Mouse (Mus musculus) neural tube, embryonic 13.5 days (tissue): ENCODE measurements around the gene Sox5. TPM values are rescaled to one million over a fixed set of nuclear protein-coding genes. Genes with fewer than 3 reads are reported as not detected.

Experiments
- ATAC-seq: fragments of 200-750 bp; cut with Nextera tagmentation; 2 replicates; pipeline ENCODE4 v1.8.0; 2017; ENCODE audit warnings: low read depth, mild to moderate bottlenecking, moderate TSS enrichment, moderate library complexity
- H3K27ac ChIP-seq: fragments of 300-500 bp; sonication (generic); replicated peaks from 2 replicates; pipeline ENCODE4 v1.5.1; 2015; ENCODE audit warnings: moderate library complexity, mild to moderate bottlenecking, inconsistent platforms
- H3K27me3 ChIP-seq: fragments of 300-500 bp; sonication (generic); 2 replicates; pipeline ENCODE4 v1.6.1; 2015; ENCODE audit warnings: mild to moderate bottlenecking, inconsistent platforms
- H3K36me3 ChIP-seq: fragments of 300-500 bp; sonication (generic); 2 replicates; pipeline ENCODE4 v1.6.1; 2015; ENCODE audit warnings: mild to moderate bottlenecking, inconsistent platforms
- H3K4me1 ChIP-seq: fragments of 300-500 bp; sonication (generic); replicated peaks from 2 replicates; pipeline ENCODE4 v1.6.1; 2015; ENCODE audit warnings: inconsistent platforms
- H3K4me2 ChIP-seq: fragments of 300-500 bp; sonication (generic); 2 replicates; pipeline ENCODE4 v1.6.1; 2015; ENCODE audit warnings: inconsistent platforms, mild to moderate bottlenecking, moderate library complexity
- H3K4me3 ChIP-seq: fragments of 300-500 bp; sonication (generic); 2 replicates; pipeline ENCODE4 v1.5.1; 2015; ENCODE audit warnings: mild to moderate bottlenecking, inconsistent platforms
- H3K9ac ChIP-seq: fragments of 300-500 bp; sonication (generic); 2 replicates; pipeline ENCODE4 v1.6.1; 2015; ENCODE audit warnings: moderate library complexity, mild to moderate bottlenecking, inconsistent platforms
- H3K9me3 ChIP-seq: fragments of 300-500 bp; sonication (generic); 2 replicates; pipeline ENCODE4 v1.6.1; 2016; ENCODE audit warnings: inconsistent platforms
- WGBS: fragments of 180-500 bp; shearing (Covaris S2); methylation state at CpG from one replicate; pipeline ENCODE4 v1.1.7; 2015; 5-methylcytosine and 5-hydroxymethylcytosine counted together
- polyA plus RNA-seq: library from polyadenylated mRNA; unstranded; fragments of >200 nt; fragmentation: Nextera tagmentation; extraction: Ambion mirVana; gene quantifications from 2 replicates; pipeline ENCODE4 v1.2.1, GENCODE M21; 2015

The Sox5 gene
- polyA plus RNA-seq, 1 experiment from 2014 or later, result 24.8 TPM

- Histone ChIP-seq H3K4me1 (peaks cover 8% of the 10 kb centered on the region), H3K27ac (no peak overlapping the region), H3K36me3 (no peaks in the 10 kb centered on the region), H3K9ac (no peak overlapping the region), H3K4me2 (no peak overlapping the region), H3K27me3 (no peaks in the 10 kb centered on the region), H3K9me3 (no peaks in the 10 kb centered on the region), H3K4me3 (no peak overlapping the region)
- WGBS, result 73% methylated on average over 12 of the region's 12 CpGs
- no peak for ATAC-seq
Measured at GRCm38 (mm10) chr6:144761902-144762301, 19.9 kb downstream of the Sox5 start.

DNA sequence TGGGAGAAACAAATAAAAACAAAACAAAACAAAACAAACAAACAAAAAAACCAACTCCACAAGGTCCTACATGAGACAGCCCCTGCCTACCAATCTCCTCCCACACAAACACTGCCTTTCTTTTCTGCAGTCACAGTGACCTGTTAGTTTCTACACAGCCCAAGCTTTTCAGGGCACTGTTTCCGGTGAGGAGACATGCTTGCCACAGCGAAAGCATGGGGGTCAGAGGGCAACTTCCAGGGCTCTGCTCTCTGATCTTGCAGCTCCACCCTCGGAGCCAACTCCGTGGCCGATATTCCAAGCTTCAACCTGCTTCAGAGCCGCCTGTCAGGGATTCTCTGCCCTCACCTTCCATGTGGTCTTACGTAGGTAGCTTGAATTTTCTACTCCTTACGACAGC lies 22.6 kb downstream of the Sox5 start:
- no peak overlapping the region for H3K27ac ChIP-seq
- peaks cover 13% of the 10 kb centered on the region for H3K4me1 ChIP-seq
- no peaks in the 10 kb centered on the region for H3K36me3 ChIP-seq
- H3K9ac ChIP-seq, result no peak overlapping the region
- no peaks in the 10 kb centered on the region for H3K9me3 ChIP-seq
- no peak overlapping the region for H3K4me3 ChIP-seq
- no peak overlapping the region for H3K4me2 ChIP-seq
- no peak for ATAC-seq
- WGBS, result 38% methylated on average over 8 of the region's 8 CpGs
- no peaks in the 10 kb centered on the region for H3K27me3 ChIP-seq

- Histone ChIP-seq H3K4me1 (peaks cover 13% of the 10 kb centered on the region), H3K9ac (no peak overlapping the region), H3K27ac (no peak overlapping the region), H3K27me3 (no peaks in the 10 kb centered on the region), H3K4me3 (no peak overlapping the region), H3K9me3 (no peaks in the 10 kb centered on the region), H3K4me2 (no peak overlapping the region), H3K36me3 (no peaks in the 10 kb centered on the region)
- 0 out of 2 replicates have a peak, but pooled peaks have one; percentile 40 for ATAC-seq
- WGBS, result 25% methylated on average over 14 of the region's 14 CpGs
Measured at GRCm38 (mm10) chr6:144757414-144757813, 24.4 kb downstream of the Sox5 start.

DNA sequence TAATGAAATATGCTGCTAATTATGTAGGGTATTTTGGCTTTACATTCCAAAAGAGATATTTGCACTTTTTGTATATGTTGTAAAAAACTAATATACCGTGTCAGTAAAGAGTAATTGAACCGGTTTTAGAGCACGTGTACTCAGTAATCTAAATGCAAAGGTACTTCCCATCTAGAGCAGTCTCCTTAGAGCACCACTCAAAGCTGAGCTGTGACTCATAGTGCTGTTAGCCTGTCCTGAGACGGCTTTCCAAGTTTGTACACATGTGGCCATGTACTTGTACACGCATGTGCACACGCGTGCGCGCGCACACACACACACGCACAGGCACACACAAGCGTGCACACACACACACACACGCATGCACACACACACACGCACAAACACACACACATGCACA lies 25.3 kb downstream of the Sox5 start:
- no peaks in the 10 kb centered on the region for H3K9me3 ChIP-seq
- WGBS, result 91% methylated on average over 14 of the region's 14 CpGs
- no peak overlapping the region for H3K4me3 ChIP-seq
- H3K36me3 ChIP-seq, result no peaks in the 10 kb centered on the region
- H3K4me2 ChIP-seq, result no peak overlapping the region
- H3K4me1 ChIP-seq, result peaks cover 13% of the 10 kb centered on the region
- no peak overlapping the region for H3K9ac ChIP-seq
- no peak overlapping the region for H3K27ac ChIP-seq
- H3K27me3 ChIP-seq, result no peaks in the 10 kb centered on the region
- ATAC-seq, result no peak

DNA sequence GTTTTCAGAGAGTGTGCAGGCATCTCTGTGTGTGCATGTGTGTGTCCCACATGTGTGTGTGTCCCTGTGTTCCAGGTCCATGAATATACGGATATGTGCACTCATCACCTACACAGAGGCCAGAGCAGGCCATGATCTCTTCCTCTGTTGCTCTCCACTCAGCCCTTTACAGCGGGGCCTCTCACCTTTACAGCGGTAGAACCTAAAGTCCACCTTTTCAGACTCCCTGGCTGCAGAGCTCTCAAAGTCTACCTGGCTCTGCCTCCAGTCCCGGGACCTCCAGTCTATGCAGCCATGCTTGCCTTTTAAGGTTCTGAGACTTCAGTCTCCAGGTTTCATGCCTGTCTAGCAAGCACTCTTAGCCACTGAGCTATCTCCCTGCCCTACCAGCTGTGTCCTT lies 26.5 kb downstream of the Sox5 start:
- no peak overlapping the region for H3K27ac ChIP-seq
- H3K4me1 ChIP-seq, result peaks cover 14% of the 10 kb centered on the region
- no peak overlapping the region for H3K9ac ChIP-seq
- H3K36me3 ChIP-seq, result no peaks in the 10 kb centered on the region
- H3K4me3 ChIP-seq, result no peak overlapping the region
- 89% methylated on average over 4 of the region's 4 CpGs for WGBS
- no peak for ATAC-seq
- no peaks in the 10 kb centered on the region for H3K27me3 ChIP-seq
- no peak overlapping the region for H3K4me2 ChIP-seq
- no peaks in the 10 kb centered on the region for H3K9me3 ChIP-seq

DNA sequence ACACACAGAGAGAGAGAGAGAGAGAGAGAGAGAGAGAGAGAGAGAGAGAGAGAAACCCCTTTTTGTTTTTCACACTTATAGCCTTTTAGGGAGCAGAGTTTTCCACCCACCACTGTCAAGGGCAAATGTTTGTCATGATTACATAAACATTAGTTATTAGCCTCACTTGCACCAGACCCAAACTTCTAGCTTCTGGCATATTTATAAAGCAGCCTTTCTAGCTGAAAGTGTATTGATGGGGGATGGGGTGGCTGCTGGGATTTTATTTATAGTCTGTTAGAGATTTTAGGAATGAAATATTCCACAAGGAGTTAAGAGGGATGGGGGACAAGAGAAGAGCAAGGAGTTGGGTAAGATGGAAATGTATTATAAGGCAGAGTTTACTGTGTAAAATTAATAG lies 27.4 kb downstream of the Sox5 start:
- Histone ChIP-seq H3K4me2 (no peak overlapping the region), H3K4me3 (no peak overlapping the region), H3K9ac (no peak overlapping the region), H3K36me3 (no peaks in the 10 kb centered on the region), H3K4me1 (peaks cover 17% of the 10 kb centered on the region), H3K27me3 (no peaks in the 10 kb centered on the region), H3K27ac (no peak overlapping the region), H3K9me3 (no peaks in the 10 kb centered on the region)
- no peak for ATAC-seq

DNA sequence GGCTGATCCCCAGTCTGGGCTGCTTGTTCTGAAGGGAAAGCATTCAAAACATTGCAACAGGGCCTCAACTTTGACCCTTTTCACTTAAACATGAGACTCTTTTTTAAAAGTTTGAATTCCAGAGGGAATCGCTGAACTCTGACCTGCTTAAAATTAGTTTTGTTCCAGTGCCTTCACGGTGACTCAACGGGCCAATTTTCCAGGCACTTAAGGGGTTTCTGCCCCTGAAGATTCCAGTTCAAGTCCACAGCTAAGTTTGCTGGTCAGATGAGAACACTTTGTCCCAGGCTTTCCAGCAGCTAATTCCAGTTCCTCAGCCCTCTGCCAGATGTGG lies 27.8 kb downstream of the Sox5 start:
- H3K36me3 ChIP-seq, result no peaks in the 10 kb centered on the region
- H3K27me3 ChIP-seq, result no peaks in the 10 kb centered on the region
- ATAC-seq, result no peak
- no peak overlapping the region for H3K27ac ChIP-seq
- WGBS, result 18% methylated on average over 3 of the region's 3 CpGs
- no peak overlapping the region for H3K9ac ChIP-seq
- H3K4me1 ChIP-seq, result peaks cover 17% of the 10 kb centered on the region
- no peak overlapping the region for H3K4me2 ChIP-seq
- no peaks in the 10 kb centered on the region for H3K9me3 ChIP-seq
- no peak overlapping the region for H3K4me3 ChIP-seq

GRCm38 (mm10) chr6:144753225-144753962 lies 28.4 kb downstream of the Sox5 start:
- H3K9me3 ChIP-seq, result no peaks in the 10 kb centered on the region
- H3K27me3 ChIP-seq, result no peaks in the 10 kb centered on the region
- 74% methylated on average over 13 of the region's 13 CpGs for WGBS
- H3K4me2 ChIP-seq, result no peak overlapping the region
- no peak for ATAC-seq
- no peak overlapping the region for H3K4me3 ChIP-seq
- H3K4me1 ChIP-seq, result peaks cover 18% of the 10 kb centered on the region
- no peak overlapping the region for H3K9ac ChIP-seq
- H3K27ac ChIP-seq, result no peak overlapping the region
- H3K36me3 ChIP-seq, result no peaks in the 10 kb centered on the region

- H3K27ac ChIP-seq, result no peak overlapping the region
- ATAC-seq, result no peak
- H3K36me3 ChIP-seq, result no peaks in the 10 kb centered on the region
- H3K27me3 ChIP-seq, result no peaks in the 10 kb centered on the region
- no peak overlapping the region for H3K4me3 ChIP-seq
- H3K9me3 ChIP-seq, result no peaks in the 10 kb centered on the region
- no peak overlapping the region for H3K9ac ChIP-seq
- peaks cover 11% of the 10 kb centered on the region for H3K4me1 ChIP-seq
- WGBS, result 87% methylated on average over 4 of the region's 4 CpGs
- H3K4me2 ChIP-seq, result no peak overlapping the region
Measured at GRCm38 (mm10) chr6:144751581-144751980, 30.2 kb downstream of the Sox5 start.

DNA sequence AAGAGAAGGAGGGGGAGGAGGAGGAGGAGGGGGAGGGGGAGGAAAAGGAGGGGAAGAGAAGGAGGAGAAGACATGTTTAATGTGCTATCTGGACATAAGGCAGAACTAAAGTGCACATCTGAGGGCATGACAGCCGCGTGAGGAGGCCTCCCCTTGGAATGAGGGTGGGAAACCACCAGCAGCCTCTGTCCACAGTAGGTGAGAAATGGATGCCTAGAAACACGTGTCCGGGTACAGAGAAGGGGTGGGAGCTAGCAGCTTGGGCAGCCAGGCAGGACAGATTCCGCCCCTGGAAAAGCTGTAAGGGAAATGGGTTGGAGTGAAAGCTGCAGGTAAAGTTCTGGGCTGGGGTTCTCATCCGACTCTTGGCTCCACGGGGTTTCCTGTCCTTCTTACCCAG lies 31.6 kb downstream of the Sox5 start:
- H3K9ac ChIP-seq, result no peak overlapping the region
- H3K9me3 ChIP-seq, result no peaks in the 10 kb centered on the region
- no peak for ATAC-seq
- H3K4me1 ChIP-seq, result peaks cover 7% of the 10 kb centered on the region
- no peaks in the 10 kb centered on the region for H3K36me3 ChIP-seq
- no peak overlapping the region for H3K27ac ChIP-seq
- no peak overlapping the region for H3K4me2 ChIP-seq
- 62% methylated on average over 7 of the region's 7 CpGs for WGBS
- no peak overlapping the region for H3K4me3 ChIP-seq
- H3K27me3 ChIP-seq, result no peaks in the 10 kb centered on the region

- H3K27me3 ChIP-seq, result no peaks in the 10 kb centered on the region
- H3K4me2 ChIP-seq, result no peak overlapping the region
- H3K36me3 ChIP-seq, result no peaks in the 10 kb centered on the region
- H3K4me1 ChIP-seq, result peaks cover 6% of the 10 kb centered on the region
- no peak overlapping the region for H3K4me3 ChIP-seq
- 94% methylated on average over 10 of the region's 10 CpGs for WGBS
- no peaks in the 10 kb centered on the region for H3K9me3 ChIP-seq
- H3K9ac ChIP-seq, result no peak overlapping the region
- H3K27ac ChIP-seq, result no peak overlapping the region
- no peak for ATAC-seq
Measured at GRCm38 (mm10) chr6:144746436-144746835, 35.3 kb downstream of the Sox5 start.

DNA sequence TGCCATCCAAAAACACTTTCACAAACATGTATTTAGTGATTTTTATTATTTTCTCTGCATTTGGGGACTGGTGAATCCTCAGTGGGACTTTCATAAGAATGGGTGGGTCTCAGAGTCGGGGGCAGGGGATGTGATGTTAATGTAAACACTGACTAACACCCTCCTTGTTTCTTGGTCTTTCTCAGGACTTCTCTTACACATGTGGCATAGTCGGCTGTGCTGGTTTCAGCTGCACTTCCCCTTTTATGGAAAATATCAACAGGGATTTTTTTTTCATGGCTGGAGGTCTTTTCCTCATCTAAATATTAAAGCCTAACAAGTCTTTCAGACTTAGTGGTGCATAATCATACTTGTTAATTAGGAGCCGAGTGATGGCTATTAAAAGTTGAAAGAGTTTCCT lies 39.2 kb downstream of the Sox5 start:
- H3K4me3 ChIP-seq, result no peak overlapping the region
- no peak overlapping the region for H3K27ac ChIP-seq
- ATAC-seq, result no peak
- no peaks in the 10 kb centered on the region for H3K36me3 ChIP-seq
- no peaks in the 10 kb centered on the region for H3K9me3 ChIP-seq
- H3K4me2 ChIP-seq, result no peak overlapping the region
- 66% methylated on average over 3 of the region's 3 CpGs for WGBS
- H3K9ac ChIP-seq, result no peak overlapping the region
- H3K27me3 ChIP-seq, result no peaks in the 10 kb centered on the region
- H3K4me1 ChIP-seq, result no peaks in the 10 kb centered on the region

DNA sequence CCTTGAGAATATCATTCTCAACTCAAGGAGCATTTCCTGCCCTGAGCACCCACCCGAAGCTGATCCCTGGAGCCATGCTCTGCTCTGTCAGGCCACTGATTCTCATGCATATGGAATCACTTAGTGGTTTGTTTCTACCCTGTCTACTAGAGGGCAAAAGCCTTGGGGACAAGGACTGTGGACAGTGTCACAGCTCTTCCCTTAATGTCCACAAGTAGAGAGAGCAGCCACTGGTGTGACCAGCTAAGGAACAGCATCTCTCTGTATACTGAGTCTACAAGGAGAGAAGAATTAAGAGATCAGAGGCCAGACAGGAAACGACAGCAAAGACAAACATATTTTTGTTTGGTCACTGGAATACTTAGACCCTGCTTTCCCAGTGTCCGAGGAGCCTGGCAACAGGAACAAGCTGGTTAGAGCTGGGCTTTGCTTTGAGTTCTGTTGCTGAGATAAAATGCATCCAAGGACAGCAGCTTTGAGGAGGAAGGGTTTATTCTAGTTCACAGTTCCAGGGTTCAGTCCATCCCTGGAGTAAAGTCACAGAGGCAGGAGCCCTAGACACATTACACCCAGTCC lies 40.6 kb downstream of the Sox5 start:
- Histone ChIP-seq H3K36me3 (no peaks in the 10 kb centered on the region), H3K4me2 (no peak overlapping the region), H3K27ac (no peak overlapping the region), H3K9ac (no peak overlapping the region), H3K4me1 (no peaks in the 10 kb centered on the region), H3K9me3 (no peaks in the 10 kb centered on the region), H3K4me3 (no peak overlapping the region), H3K27me3 (no peaks in the 10 kb centered on the region)
- 65% methylated on average over 3 of the region's 3 CpGs for WGBS
- ATAC-seq, result no peak
